Mouse (Mus musculus) large intestine, adult 2 months (tissue): ENCODE results near the gene Papss1. TPM values are rescaled to one million over a fixed set of nuclear protein-coding genes. Genes with fewer than 3 reads are reported as not detected.

ENCODE experiments used
- DNase-seq: peaks from one replicate; pipeline ENCODE4 v3.0.0-alpha.2; 2012; ENCODE audit warnings: low read depth, low spot score
- WGBS: fragments of 180-500 bp; shearing (Covaris S2); methylation state at CpG from one replicate; pipeline ENCODE4 v1.1.7; 2018; 5-methylcytosine and 5-hydroxymethylcytosine counted together
- polyA plus RNA-seq: library from polyadenylated mRNA; depleted of rRNA; stranded (reverse); fragments of >200 nt; gene quantifications from 2 replicates; pipeline ENCODE4 v1.2.3, GENCODE M21; 2012

Papss1 gene
- polyA plus RNA-seq, 1 experiment, result 54.6 TPM

DNA sequence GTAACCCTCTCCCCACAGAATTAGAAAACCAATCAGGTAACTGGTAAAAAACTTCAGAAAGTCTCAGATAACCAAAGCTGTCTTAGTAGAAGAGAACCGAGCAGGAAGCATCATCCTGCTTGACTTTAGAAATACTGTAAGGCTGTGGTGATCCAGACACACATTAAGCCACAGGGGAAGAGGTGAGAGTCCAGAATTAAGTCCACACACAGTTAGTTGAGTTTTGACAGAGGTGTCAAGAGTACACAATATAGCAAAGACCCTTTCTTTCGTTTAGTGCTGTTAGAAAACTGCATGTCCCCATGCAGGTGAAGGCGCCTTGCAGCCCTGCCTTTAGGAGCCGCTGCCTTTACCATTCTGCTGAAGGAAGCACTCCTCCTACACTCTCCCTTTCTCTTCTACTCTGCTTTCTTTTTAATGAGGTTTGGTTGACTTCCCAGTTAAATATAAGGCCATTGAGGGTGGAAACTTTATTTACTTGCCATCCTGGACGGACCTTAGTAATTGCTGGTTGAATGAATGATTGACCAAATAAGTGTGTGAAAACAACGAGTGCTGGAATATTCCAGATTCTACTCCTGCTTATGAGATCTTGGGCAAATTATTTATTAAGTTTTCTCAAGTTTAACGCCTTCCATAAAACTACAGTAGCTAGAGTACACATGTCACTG, 14.0 kb downstream of the Papss1 start:
- no peak for DNase-seq
- whole genome bisulfite sequencing, result 40% methylated on average over 7 of the region's 7 CpGs

GRCm38 (mm10) chr3:131580040-131580439, 15.5 kb downstream of the Papss1 start:
- 60% methylated on average over 4 of the region's 4 CpGs for WGBS
- DNase-seq, result no peak

DNA sequence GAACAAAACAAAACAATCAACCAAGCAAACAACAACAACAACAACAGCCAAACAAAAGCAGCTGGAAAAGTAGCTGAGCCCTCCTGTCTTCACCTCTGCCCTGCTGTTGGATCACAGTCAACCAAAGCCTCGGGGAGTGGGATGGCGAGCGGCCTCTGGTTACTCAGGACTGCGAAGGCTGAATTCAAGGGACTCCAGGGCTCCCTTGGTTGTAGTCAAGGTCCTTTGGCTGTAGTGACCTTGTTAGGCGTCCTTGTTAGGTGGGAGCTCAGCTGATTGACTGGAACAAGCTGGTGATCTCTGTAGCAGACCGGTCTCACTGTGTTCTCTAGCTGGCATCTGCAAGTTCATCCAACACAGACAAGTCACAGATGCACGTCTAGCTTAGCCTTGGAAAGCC, 16.5 kb downstream of the Papss1 start:
- WGBS, result 89% methylated on average over 7 of the region's 7 CpGs
- DNase-seq, result no peak

DNA sequence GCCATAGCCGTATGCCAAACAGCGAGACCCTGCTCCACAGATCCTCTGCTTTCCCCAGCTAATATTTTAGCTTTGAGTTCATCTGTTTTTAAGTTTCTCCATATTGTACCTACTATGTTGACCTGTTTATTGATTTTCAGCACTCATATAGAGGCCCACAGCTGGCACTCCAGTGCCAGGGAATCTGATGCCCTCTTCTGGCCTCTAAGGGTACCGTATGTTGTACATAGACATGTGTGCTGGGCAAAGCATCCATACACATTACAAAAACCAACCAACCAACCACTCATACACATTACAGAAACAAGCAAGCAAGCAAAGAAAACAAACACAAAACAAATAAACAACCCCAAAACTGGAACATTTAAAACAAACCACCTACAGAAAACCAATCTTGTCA, 22.2 kb downstream of the Papss1 start:
- no peak for DNase-seq
- 95% methylated on average over 3 of the region's 3 CpGs for WGBS

GRCm38 (mm10) chr3:131587959-131588358, 23.4 kb downstream of the Papss1 start:
- WGBS, result 95% methylated on average over 10 of the region's 10 CpGs
- DNase-seq, result no peak

GRCm38 (mm10) chr3:131593143-131593798, 28.7 kb downstream of the Papss1 start:
- no peak for DNase-seq
- 75% methylated on average over 15 of the region's 15 CpGs for WGBS

DNA sequence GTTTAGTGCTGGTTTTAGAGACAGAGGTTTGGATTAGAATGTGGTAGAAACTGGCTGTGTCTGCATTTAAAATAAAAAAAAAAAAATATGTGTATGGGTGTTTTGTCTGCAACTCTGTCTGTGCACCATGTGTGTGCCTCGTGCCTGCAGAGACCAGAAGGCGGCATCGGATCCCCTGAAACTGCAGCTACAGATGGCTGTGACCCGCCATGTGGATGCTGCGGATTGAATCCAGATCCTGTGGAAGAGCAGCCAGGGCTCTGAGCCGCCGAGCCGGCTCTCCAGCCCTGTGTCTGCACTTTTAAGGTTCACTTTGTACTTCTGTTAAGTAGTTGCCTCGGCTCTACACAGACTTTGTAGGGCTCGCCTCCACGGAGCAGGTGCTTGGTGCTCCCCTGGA, 29.8 kb downstream of the Papss1 start:
- 95% methylated on average over 11 of the region's 11 CpGs for WGBS
- DNase-seq, result no peak

DNA sequence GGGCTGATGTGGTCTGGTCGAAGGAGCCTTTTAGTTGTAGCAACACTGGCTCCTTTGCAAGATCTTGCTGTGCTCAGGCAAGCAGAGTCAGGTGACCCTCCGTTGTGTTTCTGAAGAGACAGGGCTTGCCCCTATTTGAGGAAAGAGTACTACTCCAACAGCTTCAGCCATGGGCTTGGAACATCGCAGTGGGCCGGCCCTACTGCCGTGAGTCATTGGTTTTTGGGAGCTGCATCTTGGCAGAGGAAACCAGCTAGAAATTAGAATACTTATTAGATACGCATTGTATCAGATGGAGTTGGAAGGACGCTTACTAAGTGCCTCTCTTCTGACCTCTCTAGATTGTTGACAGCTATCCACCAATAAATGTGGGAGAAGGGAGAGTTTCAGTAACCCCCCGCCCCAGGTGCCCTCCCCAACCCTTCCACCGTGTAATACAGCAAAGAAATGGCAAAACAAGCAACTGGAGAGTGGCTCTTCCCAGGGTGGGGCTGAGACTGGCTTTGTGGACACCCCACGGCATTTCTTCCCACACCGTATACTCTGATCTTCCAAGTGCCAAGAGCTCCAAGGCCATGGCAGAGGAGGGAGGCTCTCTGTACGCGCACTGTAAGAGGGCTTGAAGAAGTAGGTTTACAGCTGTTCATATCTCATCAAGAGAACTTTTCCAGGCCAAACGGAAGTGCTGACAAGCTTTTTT, 31.1 kb downstream of the Papss1 start:
- WGBS, result 86% methylated on average over 14 of the region's 14 CpGs
- no peak for DNase-seq

DNA sequence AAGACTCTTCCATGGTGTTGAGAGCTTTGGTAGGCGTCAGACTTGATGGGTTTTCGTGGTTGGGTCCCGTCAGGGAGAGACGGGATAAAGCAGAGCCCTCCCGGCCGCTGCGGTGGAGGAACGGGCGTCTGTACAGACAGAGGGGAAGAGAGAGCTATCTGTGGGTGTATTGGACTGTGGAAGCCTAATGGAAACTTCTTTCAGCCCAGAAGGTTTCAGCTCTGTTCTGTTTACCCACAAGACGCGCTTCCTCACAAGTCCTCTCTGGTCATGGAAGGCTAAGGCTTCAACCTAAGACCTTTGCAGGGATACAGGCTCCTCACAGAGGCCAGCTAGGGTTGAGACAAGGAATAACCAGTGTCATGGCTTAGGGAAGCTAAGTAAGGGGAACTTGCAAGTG, 36.2 kb downstream of the Papss1 start:
- no peak for DNase-seq
- 94% methylated on average over 11 of the region's 11 CpGs for WGBS

- 91% methylated on average over 1 of the region's 1 CpGs for WGBS
- no peak for DNase-seq
Observed at GRCm38 (mm10) chr3:131601366-131601765, 36.8 kb downstream of the Papss1 start.

DNA sequence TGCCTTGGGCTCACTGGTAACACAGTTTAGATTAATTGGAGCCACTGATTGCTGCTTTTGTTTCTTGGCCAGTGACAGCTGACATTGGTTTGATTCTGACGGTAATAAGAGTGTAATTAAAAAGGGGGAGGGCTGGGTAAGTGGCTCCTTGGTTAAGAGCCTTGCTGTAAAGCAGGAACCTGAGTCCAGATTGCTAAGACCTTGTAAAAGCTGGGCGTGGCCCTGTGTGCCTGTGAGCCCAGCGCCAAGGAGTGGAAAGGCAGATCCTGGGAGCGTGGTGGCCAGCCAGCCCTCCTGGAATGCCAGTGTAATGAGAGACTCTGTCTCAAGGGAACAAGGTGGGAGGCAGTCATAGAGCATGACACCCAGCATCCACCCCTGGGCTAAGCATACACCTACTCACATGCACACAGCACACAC, 38.4 kb downstream of the Papss1 start:
- DNase-seq, result peak; percentile 67
- 31% methylated on average over 4 of the region's 4 CpGs for WGBS

- 64% methylated on average over 6 of the region's 6 CpGs for WGBS
- DNase-seq, result no peak
Observed at GRCm38 (mm10) chr3:131608112-131608511, 43.5 kb downstream of the Papss1 start.

GRCm38 (mm10) chr3:131609651-131610050, 45.1 kb downstream of the Papss1 start:
- 80% methylated on average over 4 of the region's 4 CpGs for WGBS
- no peak for DNase-seq

GRCm38 (mm10) chr3:131610595-131610994, 46.0 kb downstream of the Papss1 start:
- no peak for DNase-seq
- WGBS, result 89% methylated on average over 6 of the region's 6 CpGs

DNA sequence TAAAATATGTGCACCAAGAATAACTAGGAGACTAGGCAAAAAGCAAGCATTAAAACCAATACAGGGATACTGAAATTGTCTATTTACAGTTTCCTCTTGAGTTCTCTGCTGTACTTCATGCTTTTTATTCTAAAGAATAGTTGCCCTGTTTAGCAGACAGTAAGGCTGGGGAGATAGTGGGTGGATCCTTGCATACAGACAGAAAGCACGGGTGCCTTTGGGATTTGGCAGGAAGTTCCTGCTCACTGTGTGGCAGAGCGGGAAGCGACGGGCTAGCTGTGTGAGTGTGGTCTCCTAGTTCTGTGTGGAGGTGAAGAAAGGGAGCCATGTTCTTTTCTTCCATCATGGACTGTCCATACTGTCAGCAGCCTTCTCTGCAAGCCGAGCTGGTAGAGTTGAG, 48.3 kb downstream of the Papss1 start:
- no peak for DNase-seq
- 80% methylated on average over 5 of the region's 5 CpGs for WGBS

DNA sequence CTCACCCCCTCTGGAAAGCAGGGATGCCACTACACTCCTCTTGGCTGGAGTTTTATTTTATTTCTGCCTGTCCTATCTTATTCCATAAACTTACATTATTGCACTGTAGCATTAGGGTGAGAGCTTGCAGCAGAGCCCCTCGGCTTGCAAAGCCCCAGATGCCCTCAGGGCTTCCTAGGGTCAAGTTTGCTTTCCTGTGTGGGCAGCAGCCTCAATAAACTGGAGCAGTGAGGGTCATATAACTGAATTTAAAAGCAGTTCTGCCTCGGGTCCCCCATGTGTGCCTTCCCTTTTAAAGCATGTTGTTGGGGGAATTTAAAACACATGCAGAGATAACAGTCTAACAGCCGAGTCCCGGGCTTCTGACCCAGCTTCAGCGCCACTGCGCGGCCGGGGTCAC, 49.5 kb downstream of the Papss1 start:
- 75% methylated on average over 8 of the region's 8 CpGs for WGBS
- DNase-seq, result no peak

DNA sequence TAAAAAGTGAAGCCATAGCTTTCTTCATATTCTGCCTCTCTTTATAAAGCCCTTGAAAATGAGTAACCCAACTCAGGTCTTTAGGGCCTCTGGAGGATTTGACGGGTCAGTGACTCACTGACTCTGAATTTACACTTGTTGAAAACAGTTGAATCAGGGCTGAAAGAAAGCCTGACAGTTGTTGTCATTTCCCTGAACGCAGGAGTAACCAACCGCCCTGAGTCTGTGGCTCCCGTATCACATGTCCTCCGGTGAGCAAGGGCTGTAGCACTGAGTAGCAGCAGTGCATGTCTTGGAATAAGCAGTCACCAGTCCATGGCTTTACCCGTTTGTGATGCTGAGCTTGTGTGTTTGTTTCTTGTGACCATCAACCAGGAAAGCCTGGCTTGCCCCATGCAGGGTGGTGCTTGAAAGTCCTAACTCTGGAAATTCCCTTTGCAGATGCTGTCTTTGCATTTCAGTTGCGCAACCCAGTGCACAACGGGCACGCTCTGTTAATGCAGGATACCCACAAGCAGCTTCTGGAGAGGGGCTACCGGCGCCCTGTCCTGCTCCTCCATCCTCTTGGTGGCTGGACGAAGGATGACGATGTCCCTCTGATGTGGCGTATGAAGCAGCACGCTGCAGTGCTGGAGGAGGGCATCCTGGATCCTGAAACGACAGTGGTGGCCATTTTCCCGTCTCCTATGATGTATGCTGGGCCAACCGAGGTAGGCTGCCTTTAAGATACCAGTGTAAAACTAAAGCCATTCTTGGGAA, 54.2 kb downstream of the Papss1 start:
- 92% methylated on average over 18 of the region's 18 CpGs for WGBS
- DNase-seq, result no peak

GRCm38 (mm10) chr3:131623208-131623607, 58.6 kb downstream of the Papss1 start:
- WGBS, result 83% methylated on average over 1 of the region's 1 CpGs
- DNase-seq, result no peak

DNA sequence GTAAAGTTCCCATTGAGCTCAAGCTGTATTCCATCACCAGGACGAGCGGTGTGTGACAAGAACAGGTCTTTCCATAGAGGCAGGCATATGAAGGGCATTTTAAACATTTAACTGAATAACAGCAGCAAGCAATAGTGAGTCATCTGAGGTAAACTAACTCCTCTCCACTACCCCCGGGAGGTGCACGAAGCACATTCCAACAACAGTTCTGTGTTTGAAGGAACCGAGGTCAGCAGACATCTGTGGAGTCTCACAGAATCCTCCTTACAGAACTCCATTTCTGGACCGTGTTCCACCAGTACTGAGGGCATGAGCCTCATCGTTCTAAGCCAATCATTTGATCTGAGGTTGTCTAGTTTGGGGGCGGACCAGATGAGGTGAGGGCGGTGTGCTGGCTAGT, 59.5 kb downstream of the Papss1 start:
- DNase-seq, result no peak
- 86% methylated on average over 9 of the region's 9 CpGs for WGBS

DNA sequence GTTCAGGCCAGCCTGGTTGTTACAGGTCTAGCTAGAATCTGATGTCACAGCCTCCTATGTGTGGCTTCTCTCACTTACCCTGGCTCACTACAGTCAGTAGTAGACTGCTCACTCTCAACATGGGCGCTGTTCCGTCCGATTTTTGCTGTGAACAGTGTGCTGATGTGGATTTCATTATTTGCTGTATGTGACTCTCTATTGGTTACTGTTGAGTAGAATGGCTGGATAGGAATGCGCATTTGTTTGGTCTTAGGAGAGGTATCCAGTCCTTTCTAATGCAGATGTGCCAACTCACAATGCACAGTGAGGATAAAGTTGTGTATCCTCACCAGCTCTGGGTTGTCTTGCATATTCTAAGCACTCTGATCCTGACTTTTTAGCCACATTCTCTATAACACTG, 62.9 kb downstream of the Papss1 start:
- no peak for DNase-seq
- WGBS, result 94% methylated on average over 4 of the region's 4 CpGs
